ENCODE assay signal across 26 mouse cellular contexts in genomic region chr1:51360095-51360494, GRCm38 (mm10).
"Had no signal": no experiment of that assay in that cellular context is flagged by ENCODE, and none has a peak within 500 bp of the region (broad histone marks: within the 10 kb centered on the region; RNA-seq: fewer than 3 reads in every experiment).

No protein-coding gene starts in this region.

- H3K4me3 ChIP-seq: heart, adult 2 months; heart, embryonic 13.5 days; heart, embryonic 15.5 days; hindbrain, embryonic 13.5 days; hindbrain, embryonic 15.5 days; kidney, embryonic 15.5 days; limb, embryonic 13.5 days; limb, embryonic 15.5 days; liver, embryonic 12.5 days had no signal

- H3K4me2 ChIP-seq: heart, embryonic 11.5 days; heart, embryonic 15.5 days; hindbrain, embryonic 13.5 days; hindbrain, embryonic 15.5 days; kidney, embryonic 15.5 days; limb, embryonic 13.5 days; limb, embryonic 15.5 days; liver, embryonic 12.5 days had no signal

- H3K36me3 ChIP-seq: heart, embryonic 13.5 days; heart, embryonic 15.5 days; hindbrain, embryonic 13.5 days; hindbrain, embryonic 15.5 days; kidney, embryonic 15.5 days; limb, embryonic 13.5 days; limb, embryonic 15.5 days; liver, embryonic 12.5 days had no signal

- ATAC-seq: hindbrain, postnatal 0 days; intestine, embryonic 16.5 days; liver, embryonic 12.5 days had no signal

- DNase-seq: gastrocnemius, postnatal 14 days; gastrocnemius, postnatal 36 days; heart, adult 2 months; heart, postnatal 14 days; heart, postnatal 36 days; kidney, adult 11 months; kidney, adult 2 months; kidney, adult 9 months; kidney, postnatal 14 days; kidney, postnatal 36 days; layer of hippocampus, adult 9-11 months; layer of hippocampus, postnatal 36 days; left cerebral cortex, postnatal 4 days had no signal

- H3K4me1 ChIP-seq: heart, embryonic 13.5 days; heart, embryonic 15.5 days; kidney, embryonic 15.5 days; limb, embryonic 15.5 days; liver, embryonic 12.5 days had no signal

- H3K9ac ChIP-seq: heart, embryonic 13.5 days; heart, embryonic 15.5 days; hindbrain, embryonic 13.5 days; hindbrain, embryonic 15.5 days; kidney, embryonic 15.5 days; limb, embryonic 13.5 days; limb, embryonic 15.5 days; liver, embryonic 12.5 days; liver, embryonic 14.5 days had no signal

- H3K27me3 ChIP-seq: heart, embryonic 13.5 days; heart, embryonic 15.5 days; hindbrain, embryonic 13.5 days; hindbrain, embryonic 15.5 days; kidney, embryonic 15.5 days; limb, embryonic 13.5 days; limb, embryonic 15.5 days; liver, embryonic 12.5 days had no signal

- H3K27ac ChIP-seq: heart, adult 2 months; heart, embryonic 13.5 days; heart, embryonic 15.5 days; hindbrain, embryonic 13.5 days; hindbrain, embryonic 15.5 days; hindbrain, postnatal 0 days; kidney, embryonic 15.5 days; kidney, postnatal 0 days; limb, embryonic 13.5 days; limb, embryonic 15.5 days; liver, embryonic 12.5 days; liver, embryonic 14.5 days had no signal

- H3K9me3 ChIP-seq: heart, embryonic 13.5 days; heart, embryonic 15.5 days; hindbrain, embryonic 13.5 days; hindbrain, embryonic 15.5 days; kidney, embryonic 15.5 days; limb, embryonic 13.5 days; limb, embryonic 15.5 days; liver, embryonic 12.5 days had no signal
